Mouse (Mus musculus) ES-E14 (cell line): ENCODE results near the gene Amotl1.

Experiments
- CHD2 ChIP-seq: IDR thresholded peaks from 2 replicates; pipeline ENCODE4 v1.6.1; 2014; ENCODE audit warnings: mild to moderate bottlenecking, low read depth, low read length, inconsistent platforms
- MAFK ChIP-seq: IDR thresholded peaks from 2 replicates; pipeline ENCODE4 v1.6.1; 2014; ENCODE audit warnings: mild to moderate bottlenecking, low read depth, low read length, inconsistent platforms; ENCODE audit not compliant: insufficient read depth
- ZC3H11A ChIP-seq: IDR thresholded peaks from 2 replicates; pipeline ENCODE4 v1.6.1; 2012; ENCODE audit warnings: low read depth, mild to moderate bottlenecking, inconsistent platforms, low read length, borderline replicate concordance
- ZNF384 ChIP-seq: IDR thresholded peaks from 2 replicates; pipeline ENCODE4 v1.6.1; 2012; ENCODE audit warnings: low read depth, low read length, inconsistent platforms

DNA sequence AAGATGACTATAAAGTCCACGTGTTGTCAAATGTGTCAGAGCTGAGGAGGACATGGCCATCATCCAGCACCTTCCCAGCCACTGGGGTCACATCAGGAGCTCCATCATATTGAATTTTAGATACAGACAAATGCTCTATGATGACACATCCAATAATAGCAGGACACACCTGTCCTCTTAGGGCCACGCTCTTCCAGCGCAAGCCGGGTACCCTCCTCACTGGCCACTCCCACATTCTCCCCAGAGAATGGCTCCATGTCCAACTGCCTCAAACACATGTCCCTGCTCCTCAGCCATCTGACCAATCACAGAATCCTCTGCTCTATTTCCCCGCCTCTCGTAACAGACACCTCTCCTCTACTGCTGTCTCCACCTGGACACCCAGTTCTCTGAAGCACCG, 54.2 kb downstream of the Amotl1 start:
- TF ChIP-seq MAFK = no peak
- no peak for TF ChIP-seq ZC3H11A
- no peak for TF ChIP-seq ZNF384
- no peak for TF ChIP-seq CHD2
